Mouse (Mus musculus) forebrain, embryonic 10.5 days (tissue): ENCODE measurements around the gene Egln1. TPM values are rescaled to one million over a fixed set of nuclear protein-coding genes. Genes with fewer than 3 reads are reported as not detected.

Experiments
- DNase-seq: peaks from one replicate; pipeline ENCODE4 v3.0.0-alpha.2; 2017; ENCODE audit warnings: low spot score; ENCODE audit errors: extremely low spot score
- H3K27ac ChIP-seq: fragments of 300-500 bp; sonication (generic); 2 replicates; pipeline ENCODE4 v1.5.1; 2016; ENCODE audit warnings: mild to moderate bottlenecking
- H3K27me3 ChIP-seq: fragments of 300-500 bp; sonication (generic); 2 replicates; pipeline ENCODE4 v1.6.1; 2016; ENCODE audit warnings: mild to moderate bottlenecking; ENCODE audit not compliant: poor library complexity, severe bottlenecking
- H3K36me3 ChIP-seq: fragments of 300-500 bp; sonication (generic); replicated peaks from 2 replicates; pipeline ENCODE4 v1.6.1; 2016; ENCODE audit warnings: mild to moderate bottlenecking, moderate library complexity
- H3K4me1 ChIP-seq: fragments of 300-500 bp; sonication (generic); 2 replicates; pipeline ENCODE4 v1.6.1; 2016
- H3K4me3 ChIP-seq: fragments of 300-500 bp; sonication (generic); 2 replicates; pipeline ENCODE4 v1.5.1; 2016; ENCODE audit warnings: mild to moderate bottlenecking, moderate library complexity
- H3K9me3 ChIP-seq: fragments of 300-500 bp; sonication (generic); 2 replicates; pipeline ENCODE4 v1.6.1; 2016; ENCODE audit warnings: mild to moderate bottlenecking, moderate library complexity
- WGBS: fragments of 180-500 bp; shearing (Covaris S2); methylation state at CpG from one replicate; pipeline ENCODE4 v1.1.7; 2016; 5-methylcytosine and 5-hydroxymethylcytosine counted together
- polyA plus RNA-seq: library from polyadenylated mRNA; unstranded; fragments of >200 nt; fragmentation: Nextera tagmentation; extraction: Ambion mirVana; gene quantifications from 2 replicates; pipeline ENCODE4 v1.2.1, GENCODE M21; 2016

Egln1 gene
- polyA plus RNA-seq, 1 experiment from 2014 or later, result 12.8 TPM

DNA sequence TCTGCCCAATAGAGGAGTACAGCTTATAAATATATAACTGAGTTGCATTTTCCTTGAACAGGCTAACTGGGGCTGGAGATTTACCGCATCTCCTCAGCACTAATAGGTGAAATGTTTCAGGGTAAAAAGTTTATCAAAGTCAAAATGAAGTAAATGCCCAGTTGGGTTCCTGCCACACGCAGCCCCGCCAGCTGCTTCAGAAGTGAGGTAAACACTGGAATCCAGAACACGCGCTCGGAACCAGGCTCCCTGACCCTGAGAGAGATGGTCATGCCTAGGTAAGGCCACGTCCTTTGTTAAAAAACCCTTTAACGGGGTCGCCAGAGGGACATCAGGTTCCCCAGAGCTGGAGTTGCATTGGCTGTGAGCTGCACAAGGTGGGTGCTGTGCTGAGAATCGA, 12.4 kb downstream of the Egln1 start:
- Histone ChIP-seq H3K27me3 (no peaks in the 10 kb centered on the region), H3K27ac (no peak overlapping the region), H3K9me3 (no peaks in the 10 kb centered on the region; the same call in 1 of the 2 replicates), H3K4me3 (no peak overlapping the region), H3K36me3 (peaks cover 61% of the 10 kb centered on the region), H3K4me1 (no peaks in the 10 kb centered on the region)
- WGBS, result 96% methylated on average over 10 of the region's 10 CpGs
- no peak for DNase-seq

DNA sequence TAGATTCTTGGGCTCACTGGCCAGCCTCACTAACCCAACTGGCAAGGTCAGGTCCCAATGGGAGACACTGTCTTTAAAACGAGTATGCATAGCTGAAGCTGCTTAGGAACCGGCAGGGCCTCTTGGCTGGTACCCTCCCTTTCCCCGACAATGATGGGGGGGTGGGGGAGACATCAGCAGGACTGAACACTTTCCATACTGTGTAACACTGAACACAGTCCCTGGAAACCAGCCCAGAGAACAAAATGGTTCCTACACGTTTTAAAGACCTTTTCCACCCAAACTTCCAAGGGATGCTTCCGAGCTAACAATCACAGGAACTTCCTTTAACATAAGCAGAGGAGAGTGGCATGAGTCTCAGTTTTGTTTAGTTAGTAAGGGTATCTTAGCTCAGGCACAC, 14.0 kb downstream of the Egln1 start:
- 84% methylated on average over 5 of the region's 5 CpGs for WGBS
- Histone ChIP-seq H3K36me3 (peaks cover 59% of the 10 kb centered on the region), H3K27me3 (no peaks in the 10 kb centered on the region), H3K27ac (no peak overlapping the region), H3K4me1 (no peaks in the 10 kb centered on the region), H3K4me3 (no peak overlapping the region), H3K9me3 (peaks cover 5% of the 10 kb centered on the region; the same call in 1 of the 2 replicates)
- DNase-seq, result no peak

DNA sequence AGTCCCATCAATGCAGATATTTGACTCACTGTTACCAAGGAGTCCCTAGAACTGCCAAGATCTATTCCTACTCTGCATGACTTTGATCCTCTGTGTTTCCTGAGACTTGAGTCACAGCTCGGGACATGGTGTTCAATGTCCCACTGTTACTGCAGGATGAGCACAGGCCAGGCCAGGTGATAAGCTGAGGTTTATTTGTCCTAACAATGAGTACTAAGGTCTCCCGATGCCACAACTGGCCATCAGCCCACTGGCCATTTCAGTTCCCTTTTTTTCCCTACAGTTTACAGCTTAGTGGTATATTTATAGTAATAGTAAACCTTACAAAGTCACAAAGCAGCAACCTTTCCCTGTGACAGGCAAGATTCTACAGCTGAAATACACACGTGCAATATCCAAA, 16.7 kb downstream of the Egln1 start:
- DNase-seq, result no peak
- no peak overlapping the region for H3K4me3 ChIP-seq
- H3K9me3 ChIP-seq, result peaks cover 5% of the 10 kb centered on the region; the same call in 1 of the 2 replicates
- 90% methylated on average over 3 of the region's 3 CpGs for WGBS
- no peaks in the 10 kb centered on the region for H3K4me1 ChIP-seq
- H3K36me3 ChIP-seq, result peaks cover 47% of the 10 kb centered on the region
- no peaks in the 10 kb centered on the region for H3K27me3 ChIP-seq
- no peak overlapping the region for H3K27ac ChIP-seq

DNA sequence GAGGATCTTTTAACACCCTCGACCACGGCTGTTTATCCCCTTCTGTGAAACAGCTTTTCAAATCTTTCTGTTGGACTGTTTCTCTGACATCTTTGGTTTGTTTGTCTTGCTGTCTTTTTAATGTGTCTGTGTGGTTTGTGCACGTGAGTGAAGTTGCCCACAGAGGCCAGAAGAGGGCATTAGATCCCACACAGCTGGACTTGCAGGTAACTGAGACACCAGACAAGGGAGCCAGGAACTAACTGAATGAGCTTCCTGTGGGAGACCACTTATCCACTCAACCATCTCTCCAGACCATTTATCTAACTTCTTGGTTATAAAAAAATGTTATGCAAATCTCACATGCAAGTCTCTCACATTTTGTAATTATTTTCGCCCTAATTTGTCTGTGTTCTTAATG, 18.5 kb downstream of the Egln1 start:
- Histone ChIP-seq H3K4me3 (no peak overlapping the region), H3K4me1 (no peaks in the 10 kb centered on the region), H3K36me3 (peaks cover 50% of the 10 kb centered on the region), H3K27ac (no peak overlapping the region), H3K9me3 (peaks cover 5% of the 10 kb centered on the region; the same call in 1 of the 2 replicates), H3K27me3 (no peaks in the 10 kb centered on the region)
- DNase-seq, result no peak
- WGBS, result 90% methylated on average over 4 of the region's 4 CpGs

- H3K36me3 ChIP-seq, result peaks cover 54% of the 10 kb centered on the region
- H3K4me3 ChIP-seq, result no peak overlapping the region
- no peak for DNase-seq
- H3K9me3 ChIP-seq, result peaks cover 5% of the 10 kb centered on the region; the same call in 1 of the 2 replicates
- H3K27ac ChIP-seq, result no peak overlapping the region
- WGBS, result 96% methylated on average over 13 of the region's 13 CpGs
- H3K27me3 ChIP-seq, result no peaks in the 10 kb centered on the region
- no peaks in the 10 kb centered on the region for H3K4me1 ChIP-seq
Observed at GRCm38 (mm10) chr8:124930086-124930485, 19.0 kb downstream of the Egln1 start.

DNA sequence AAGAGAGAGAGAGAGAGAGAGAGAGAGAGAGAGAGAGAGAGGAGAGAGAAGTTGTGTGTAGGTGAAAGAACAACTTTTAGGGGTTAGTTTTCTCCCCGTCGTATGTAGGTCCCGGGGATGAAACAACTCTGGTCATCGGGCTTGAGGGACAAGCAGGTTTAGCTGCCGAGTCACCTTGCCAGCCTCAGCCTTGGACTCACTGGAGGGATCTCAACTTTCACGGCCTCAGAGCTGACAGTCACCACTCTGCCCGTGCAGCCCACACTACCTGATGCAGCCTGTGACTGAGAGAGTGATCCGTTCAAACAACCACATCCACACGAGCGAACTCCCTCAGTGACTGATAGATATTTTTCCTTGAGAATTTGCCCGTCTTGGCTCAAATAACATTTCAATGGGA, 20.1 kb downstream of the Egln1 start:
- Histone ChIP-seq H3K36me3 (peaks cover 62% of the 10 kb centered on the region), H3K27ac (no peak overlapping the region), H3K9me3 (peaks cover 5% of the 10 kb centered on the region; the same call in 1 of the 2 replicates), H3K4me1 (no peaks in the 10 kb centered on the region), H3K27me3 (no peaks in the 10 kb centered on the region), H3K4me3 (no peak overlapping the region)
- WGBS, result 95% methylated on average over 11 of the region's 11 CpGs
- no peak for DNase-seq

DNA sequence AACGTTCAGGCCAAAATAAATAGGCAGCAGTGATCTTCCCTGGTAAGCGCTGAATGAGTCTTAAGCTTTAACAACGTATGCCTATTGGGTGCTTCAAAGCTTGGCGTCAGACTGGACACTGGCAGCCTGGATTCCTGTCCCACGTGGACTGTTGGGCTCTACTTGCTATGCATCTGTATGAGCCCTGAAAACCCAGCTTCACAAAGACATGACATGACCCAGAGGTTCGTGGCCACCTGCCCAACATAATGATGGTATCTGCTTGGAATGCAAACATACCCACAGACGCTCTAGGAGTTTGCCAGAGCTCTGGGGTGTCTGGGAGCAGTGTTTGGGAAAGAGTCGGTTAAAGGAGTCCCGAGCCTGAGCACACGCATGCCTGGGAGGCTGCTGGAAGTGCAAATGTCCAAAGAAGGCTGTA, 22.8 kb downstream of the Egln1 start:
- no peak for DNase-seq
- Histone ChIP-seq H3K4me3 (no peak overlapping the region), H3K9me3 (peaks cover 4% of the 10 kb centered on the region; the same call in 1 of the 2 replicates), H3K36me3 (peaks cover 62% of the 10 kb centered on the region), H3K27me3 (no peaks in the 10 kb centered on the region), H3K4me1 (no peaks in the 10 kb centered on the region), H3K27ac (no peak overlapping the region)
- WGBS, result 88% methylated on average over 10 of the region's 10 CpGs

GRCm38 (mm10) chr8:124925544-124926266, 23.4 kb downstream of the Egln1 start:
- Histone ChIP-seq H3K27ac (no peak overlapping the region), H3K9me3 (no peaks in the 10 kb centered on the region), H3K4me1 (no peaks in the 10 kb centered on the region), H3K4me3 (no peak overlapping the region), H3K36me3 (peaks cover 57% of the 10 kb centered on the region), H3K27me3 (no peaks in the 10 kb centered on the region)
- DNase-seq, result no peak
- 89% methylated on average over 14 of the region's 14 CpGs for WGBS

DNA sequence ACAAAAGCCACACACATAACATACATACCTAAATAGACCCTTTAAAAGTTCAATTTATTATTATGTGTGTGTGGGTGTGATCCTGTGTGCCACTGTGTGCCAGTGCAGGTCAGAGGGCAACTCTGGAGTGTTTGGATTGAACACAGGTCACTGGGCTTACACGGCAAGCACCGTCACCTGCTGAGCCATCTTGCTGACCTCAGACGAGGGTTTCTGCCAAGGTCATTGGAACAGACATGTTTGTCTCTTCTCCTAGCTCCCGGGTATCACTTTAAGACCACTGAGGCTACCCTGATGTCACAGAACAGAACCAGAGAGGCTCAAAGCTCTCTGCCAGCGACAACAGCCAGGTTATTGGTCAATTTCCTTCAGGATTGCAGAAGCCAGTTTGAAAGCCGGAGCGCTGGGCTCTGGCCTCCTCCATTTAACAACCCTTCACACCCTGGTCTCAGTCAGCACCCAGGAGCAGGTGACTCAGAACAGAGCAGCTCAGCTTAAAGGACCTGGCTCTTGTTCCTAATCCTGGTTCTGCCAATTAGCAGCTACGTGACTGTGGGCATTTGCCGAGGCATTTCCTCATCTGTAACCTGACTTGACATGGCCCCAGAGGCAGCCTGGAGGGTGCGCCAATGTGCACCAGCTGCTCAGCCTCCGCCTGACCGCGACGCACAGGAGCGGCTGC, 25.0 kb downstream of the Egln1 start:
- H3K36me3 ChIP-seq, result peaks cover 49% of the 10 kb centered on the region
- WGBS, result 92% methylated on average over 15 of the region's 15 CpGs
- H3K4me1 ChIP-seq, result no peaks in the 10 kb centered on the region
- no peak overlapping the region for H3K27ac ChIP-seq
- H3K27me3 ChIP-seq, result no peaks in the 10 kb centered on the region
- DNase-seq, result no peak
- H3K4me3 ChIP-seq, result no peak overlapping the region
- no peaks in the 10 kb centered on the region for H3K9me3 ChIP-seq

GRCm38 (mm10) chr8:124922490-124923089, 26.5 kb downstream of the Egln1 start:
- DNase-seq, result no peak
- Histone ChIP-seq H3K27ac (no peak overlapping the region), H3K36me3 (peaks cover 38% of the 10 kb centered on the region), H3K4me3 (no peak overlapping the region), H3K9me3 (no peaks in the 10 kb centered on the region), H3K27me3 (no peaks in the 10 kb centered on the region), H3K4me1 (peaks cover 7% of the 10 kb centered on the region; the same call in 1 of the 2 replicates)
- 91% methylated on average over 11 of the region's 11 CpGs for WGBS

- DNase-seq, result no peak
- no peak overlapping the region for H3K27ac ChIP-seq
- H3K27me3 ChIP-seq, result no peaks in the 10 kb centered on the region
- peaks cover 29% of the 10 kb centered on the region for H3K36me3 ChIP-seq
- 93% methylated on average over 18 of the region's 18 CpGs for WGBS
- H3K4me1 ChIP-seq, result peaks cover 7% of the 10 kb centered on the region; the same call in 1 of the 2 replicates
- no peaks in the 10 kb centered on the region for H3K9me3 ChIP-seq
- no peak overlapping the region for H3K4me3 ChIP-seq
Observed at GRCm38 (mm10) chr8:124921369-124922279, 27.5 kb downstream of the Egln1 start.
